Mouse (Mus musculus) adrenal gland, postnatal 0 days (tissue): ENCODE results near the gene Lilra5. TPM values are rescaled to one million over a fixed set of nuclear protein-coding genes. Genes with fewer than 3 reads are reported as not detected.

ENCODE experiments used
- polyA plus RNA-seq: library from polyadenylated mRNA; unstranded; fragments of >200 nt; fragmentation: Nextera tagmentation; extraction: Ambion mirVana; gene quantifications from 2 replicates; pipeline ENCODE4 v1.2.1, GENCODE M21; 2015

Lilra5 gene
- polyA plus RNA-seq: 0.80 and 0.88 TPM in 2 replicates

DNA sequence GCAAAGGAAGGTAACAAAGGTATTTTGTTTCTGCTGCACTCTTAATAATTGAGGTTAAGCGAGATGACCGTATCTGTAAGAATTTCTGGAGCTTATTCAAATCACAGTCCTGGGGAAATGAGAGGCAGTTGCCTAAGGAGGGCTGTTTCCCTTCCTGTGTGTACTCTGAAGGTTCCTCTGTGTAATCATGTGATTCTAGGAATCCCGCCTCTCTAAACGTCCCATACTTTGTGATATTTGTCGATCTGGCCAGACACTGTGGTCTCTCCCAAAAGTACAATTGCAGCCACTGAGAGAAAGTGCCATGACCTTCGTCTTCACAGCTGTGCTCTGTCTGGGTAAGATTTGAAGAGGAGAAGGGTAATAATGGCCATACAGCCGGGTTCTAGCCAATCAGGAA is at the start of gene Lilra5:
Gene Lilra5, plus strand, starts transcription at position 301 of the 400 bp plus-strand sequence.

Other genes with a start within 250 kb of the Lilra5 start
- 3.4 and 3.7 TPM in 2 replicates for gene Lair1, start 174.6 kb upstream of the Lilra5 start, polyA plus RNA-seq
- 10.1 and 16.1 TPM in 2 replicates for gene Ttyh1, start 118.3 kb upstream of the Lilra5 start, polyA plus RNA-seq
- 26.7 and 44.4 TPM in 2 replicates for gene Leng8, start 100.7 kb upstream of the Lilra5 start, polyA plus RNA-seq
- gene Leng9, start 87.4 kb upstream of the Lilra5 start, polyA plus RNA-seq: 5.4 and 8.0 TPM in 2 replicates
- 63.1 and 80.7 TPM in 2 replicates for gene Cdc42ep5, start 72.9 kb upstream of the Lilra5 start, polyA plus RNA-seq
- gene Ncr1, start 100.0 kb downstream of the Lilra5 start, polyA plus RNA-seq: 0.14 and 0.21 TPM in 2 replicates
- 0.08 and 0.22 TPM in 2 replicates for gene Gp6, start 160.0 kb downstream of the Lilra5 start, polyA plus RNA-seq
- gene Rdh13, start 207.9 kb downstream of the Lilra5 start, polyA plus RNA-seq: 11.9 and 15.4 TPM in 2 replicates
- 8.9 and 9.1 TPM in 2 replicates for gene Eps8l1, start 222.9 kb downstream of the Lilra5 start, polyA plus RNA-seq